Mouse (Mus musculus) small intestine, adult 2 months (tissue): ENCODE results near the gene Ier2.

Source experiments
- CTCF ChIP-seq: fragments of 200-500 bp; IDR thresholded peaks from 2 replicates; pipeline ENCODE4 v1.5.1; 2012; ENCODE audit warnings: low read depth, mild to moderate bottlenecking, control low read depth, inconsistent platforms, low read length, moderate library complexity, mixed read lengths; ENCODE audit not compliant: insufficient replicate concordance, insufficient read length; ENCODE audit errors: extremely low read depth
- POLR2A ChIP-seq: fragments of 200-500 bp; IDR thresholded peaks from 2 replicates; pipeline ENCODE4 v1.6.1; 2012; ENCODE audit warnings: low read depth, mild to moderate bottlenecking, control low read depth, inconsistent platforms, low read length, moderate library complexity

DNA sequence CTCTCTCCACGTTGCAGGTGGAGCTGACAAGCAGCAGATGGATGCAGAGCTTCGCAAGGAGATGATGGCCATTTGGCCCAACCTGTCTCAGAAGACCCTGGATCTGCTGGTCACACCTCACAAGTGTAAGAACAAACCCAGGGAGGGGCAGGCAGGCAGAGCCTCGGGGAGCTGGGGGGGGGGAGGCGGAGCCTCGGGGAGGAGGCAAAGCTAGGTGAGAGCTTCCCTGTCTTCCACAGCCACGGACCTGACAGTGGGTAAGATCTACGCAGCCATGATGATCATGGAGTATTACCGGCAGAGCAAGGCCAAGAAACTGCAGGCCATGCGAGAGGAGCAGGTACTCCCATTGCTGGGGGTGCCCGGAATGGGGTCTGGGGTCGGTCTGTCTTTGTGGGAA, 33.1 kb downstream of the Ier2 start:
- TF ChIP-seq POLR2A, result no peak
- TF ChIP-seq CTCF, result no peak
